Mouse (Mus musculus): ENCODE data around the gene Prkcg.

Prkcg gene

DNA sequence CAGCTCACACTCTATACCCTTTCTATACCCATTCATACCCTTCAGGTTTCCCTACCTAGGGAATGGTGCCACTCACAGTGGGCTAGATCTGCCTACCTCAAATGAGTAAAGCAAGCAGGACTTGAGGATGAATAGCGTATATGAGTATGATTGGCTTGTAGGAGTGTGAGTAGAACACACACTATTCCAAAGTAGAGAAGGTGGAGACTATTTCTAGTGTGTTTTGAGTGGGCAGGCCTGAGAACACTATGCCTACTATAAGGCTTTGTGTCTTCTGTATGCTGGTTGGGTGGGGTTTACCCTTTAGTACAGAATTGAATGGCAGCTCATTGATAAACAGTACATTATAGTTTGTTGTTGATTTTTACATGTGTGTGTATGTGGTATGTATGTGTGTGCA lies 34.8 kb downstream of the Prkcg start:
- no peak for DNase-seq (ENCODE audit: low spot score)

DNA sequence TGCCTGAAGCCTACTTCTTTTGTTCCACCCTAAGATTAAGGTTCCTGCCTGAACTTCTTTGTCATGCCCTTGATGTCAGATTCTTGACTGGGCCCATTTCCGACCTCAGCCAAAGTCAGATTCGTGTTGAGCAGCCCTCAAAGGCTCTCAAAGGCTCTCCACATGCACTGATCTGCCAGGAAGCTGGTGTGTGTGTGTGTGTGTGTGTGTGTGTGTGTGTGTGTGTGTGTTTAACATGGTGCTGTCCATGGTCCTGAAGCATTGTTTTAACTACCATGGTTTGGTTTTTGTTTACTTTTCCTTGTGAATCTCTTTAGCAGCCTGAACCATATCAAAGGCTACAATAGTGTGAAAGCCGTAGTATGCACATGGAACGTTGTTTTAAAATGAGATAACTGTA lies 39.0 kb downstream of the Prkcg start:
- DNase-seq (ENCODE audit: low spot score): peak; percentile 35

DNA sequence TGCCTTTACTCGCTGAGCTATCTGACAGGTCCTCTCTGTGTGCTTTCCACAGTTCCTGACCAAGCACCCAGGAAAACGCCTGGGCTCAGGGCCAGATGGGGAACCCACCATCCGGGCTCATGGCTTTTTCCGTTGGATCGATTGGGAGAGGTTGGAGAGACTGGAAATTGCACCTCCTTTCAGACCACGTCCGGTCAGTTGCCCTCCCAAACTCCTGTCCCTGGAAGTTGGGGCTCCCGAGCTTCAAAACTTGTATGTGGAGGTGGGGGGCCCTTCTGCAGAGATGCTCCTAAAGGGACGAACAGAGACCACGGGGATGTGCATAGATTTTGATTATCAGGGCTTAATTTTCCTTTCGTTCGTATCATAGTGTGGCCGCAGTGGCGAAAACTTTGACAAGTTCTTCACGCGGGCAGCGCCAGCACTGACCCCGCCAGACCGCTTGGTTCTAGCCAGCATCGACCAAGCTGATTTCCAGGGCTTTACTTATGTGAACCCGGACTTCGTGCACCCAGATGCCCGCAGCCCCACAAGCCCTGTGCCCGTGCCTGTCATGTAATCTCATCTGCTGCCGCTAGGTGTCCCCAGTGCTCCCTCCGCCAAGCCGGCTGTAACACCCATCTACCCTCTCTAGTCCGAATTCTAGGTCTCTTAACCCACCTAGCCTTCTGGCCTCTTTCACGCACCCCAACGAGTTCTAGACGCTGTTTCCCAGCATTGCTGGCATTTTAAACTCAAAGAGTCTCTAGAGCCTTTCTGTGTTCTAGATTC lies 41.0 kb downstream of the Prkcg start:
- peak; percentile 78 for DNase-seq (ENCODE audit: low spot score)

DNA sequence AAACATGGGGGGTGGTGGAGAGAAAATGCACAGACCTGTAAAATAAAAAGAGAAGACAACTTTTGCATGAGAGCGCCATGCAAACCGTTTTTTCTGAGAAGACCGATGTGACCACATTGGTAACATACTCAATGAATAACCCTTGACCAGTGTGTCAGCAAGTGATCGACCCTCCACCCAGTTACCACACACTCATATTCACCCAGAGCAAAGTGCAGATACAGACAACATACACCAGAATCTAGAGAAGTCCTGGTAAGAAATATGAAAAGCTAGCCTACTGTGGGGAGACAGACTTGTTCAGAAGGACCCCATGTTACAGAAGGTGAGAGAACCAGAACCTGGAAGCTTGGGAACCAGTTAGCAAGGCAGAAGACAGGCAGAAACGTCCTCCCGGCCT lies 42.2 kb downstream of the Prkcg start:
- no peak for DNase-seq (ENCODE audit: low spot score)

DNA sequence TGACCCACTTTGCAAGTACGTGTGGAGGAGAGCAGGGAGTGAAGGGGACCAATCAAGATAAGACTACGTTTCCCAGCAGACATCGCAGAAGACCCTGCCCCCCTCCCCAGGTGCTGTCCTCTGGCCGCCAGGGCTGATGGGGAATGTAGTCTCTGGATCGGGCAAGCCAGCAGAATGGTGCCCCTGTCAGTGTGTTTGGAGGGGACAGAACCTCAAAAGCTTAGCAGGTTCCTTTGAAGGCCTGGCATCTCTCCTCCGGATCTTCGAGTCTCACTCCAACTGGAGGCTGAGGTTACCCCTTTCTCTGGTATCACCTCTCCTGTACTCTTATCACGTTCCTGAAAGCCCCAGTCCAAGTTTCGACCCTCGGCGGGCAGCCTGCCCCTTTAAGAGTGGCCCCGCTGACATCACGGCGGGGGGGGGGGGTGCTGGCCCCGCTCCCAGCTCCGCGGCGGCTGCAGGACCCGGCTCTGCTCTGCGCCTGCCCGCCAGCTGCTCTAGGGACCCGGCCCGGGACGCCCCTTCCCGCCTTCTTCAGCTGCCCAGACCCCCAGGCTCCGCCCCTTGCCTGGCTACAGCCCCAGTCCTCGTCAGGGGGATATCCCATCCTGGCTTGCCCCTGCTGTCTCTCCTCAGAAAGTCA lies 42.7 kb downstream of the Prkcg start:
- DNase-seq (ENCODE audit: low spot score): peak; percentile 91

DNA sequence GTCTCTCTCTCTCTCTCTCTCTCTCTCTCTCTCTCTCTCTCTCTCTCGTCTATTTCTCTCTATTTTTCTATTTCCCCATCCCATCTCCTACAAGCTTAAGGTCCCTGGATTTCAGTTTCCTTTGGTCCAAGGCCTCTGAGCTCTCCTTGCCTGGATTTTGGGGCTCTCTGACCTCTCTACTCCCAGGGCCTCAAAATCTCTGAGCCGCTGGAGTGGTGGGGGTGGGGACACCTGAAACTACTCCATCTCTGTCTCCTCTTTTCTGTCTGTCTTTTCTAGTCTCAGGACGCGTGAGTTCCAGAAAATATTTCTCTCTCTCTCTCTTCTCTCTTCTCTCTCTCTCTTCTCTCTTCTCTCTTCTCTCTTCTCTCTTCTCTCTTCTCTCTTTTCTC lies 43.2 kb downstream of the Prkcg start:
- DNase-seq (ENCODE audit: low spot score): no peak

DNA sequence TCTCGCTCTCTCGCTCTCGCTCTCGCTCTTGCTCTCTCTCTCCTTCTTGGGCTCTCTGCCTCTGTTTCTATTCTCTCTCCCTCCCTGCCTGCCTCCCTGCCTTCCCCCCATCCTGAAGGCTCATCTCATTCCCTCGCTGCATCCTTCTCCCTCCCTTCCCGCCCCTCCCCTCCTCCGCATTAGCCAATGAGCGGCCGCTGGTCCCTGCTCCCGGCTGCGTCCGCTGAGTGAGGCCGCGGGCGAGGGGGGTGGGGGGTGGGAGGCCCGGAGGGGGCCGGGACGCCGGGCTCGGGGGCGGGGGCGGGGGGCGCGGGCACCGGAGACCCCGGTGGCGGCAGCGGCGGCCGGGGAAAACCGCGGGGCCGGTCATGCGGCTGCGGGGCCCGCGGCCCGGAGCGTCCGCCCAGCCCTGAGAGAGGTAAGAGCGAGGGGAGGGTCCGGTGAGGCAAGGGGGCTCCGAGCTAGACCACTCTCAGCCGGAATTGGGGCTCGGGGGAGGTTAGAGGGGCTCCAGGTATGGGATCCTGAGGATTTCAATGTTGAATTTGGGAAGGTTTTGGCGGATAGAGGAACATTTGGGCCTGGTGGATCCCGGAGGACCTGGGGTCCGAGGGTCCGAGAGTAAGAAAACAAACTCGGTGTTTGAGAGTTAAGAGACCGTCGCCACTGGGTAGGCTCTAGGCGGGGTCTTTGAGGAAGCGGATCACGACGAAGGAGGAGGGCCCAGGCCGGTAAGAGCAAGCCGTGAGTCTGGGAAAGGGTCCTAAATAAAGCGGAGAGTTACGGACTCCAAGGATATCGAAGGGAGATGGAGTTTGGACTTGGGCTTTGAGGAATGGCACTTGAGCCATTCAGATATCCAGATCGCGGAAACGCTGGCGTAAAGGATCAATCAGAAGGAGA lies 43.9 kb downstream of the Prkcg start, which contains the start of gene Cacng7:
Cacng7 (plus strand) TSS at position 337 of the 903 bp plus-strand sequence.
- peak; percentile 84 for DNase-seq (ENCODE audit: low spot score)

DNA sequence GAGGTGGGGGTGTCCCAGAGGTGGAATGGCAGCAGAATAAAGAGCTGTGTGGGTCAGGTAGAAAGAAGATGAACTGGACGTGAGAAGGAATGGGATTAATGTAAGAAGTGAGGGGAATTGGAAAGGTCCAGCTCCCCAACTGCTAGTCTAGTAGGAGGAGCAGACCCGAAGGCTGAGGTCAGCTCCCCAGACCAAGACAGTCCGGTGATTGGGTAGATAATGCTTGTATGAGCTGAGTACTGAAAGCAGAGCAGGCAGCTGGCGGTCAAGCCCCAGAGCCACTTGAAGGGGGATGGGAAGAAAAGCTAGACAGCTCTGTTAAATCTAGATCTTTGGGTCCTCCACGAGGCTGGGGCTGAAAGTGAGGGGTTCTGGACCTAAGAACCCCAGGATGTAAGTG lies 44.6 kb downstream of the Prkcg start:
- DNase-seq (ENCODE audit: low spot score): peak; percentile 59

DNA sequence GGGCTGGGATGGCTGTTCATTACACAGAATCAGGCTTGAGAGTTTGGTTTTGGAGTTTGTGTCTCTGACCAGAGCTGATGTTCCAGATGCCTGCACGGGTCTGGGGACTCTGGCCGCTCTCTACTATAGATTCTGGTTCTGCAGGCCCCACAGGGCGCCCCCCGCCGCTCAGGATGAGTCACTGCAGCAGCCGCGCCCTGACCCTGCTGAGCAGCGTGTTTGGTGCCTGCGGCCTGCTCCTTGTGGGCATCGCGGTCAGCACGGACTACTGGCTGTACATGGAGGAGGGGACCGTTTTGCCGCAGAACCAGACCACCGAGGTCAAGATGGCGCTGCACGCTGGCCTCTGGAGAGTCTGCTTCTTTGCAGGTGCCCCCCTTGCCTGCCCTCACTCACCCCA lies 47.4 kb downstream of the Prkcg start:
- no peak for DNase-seq (ENCODE audit: low spot score)

DNA sequence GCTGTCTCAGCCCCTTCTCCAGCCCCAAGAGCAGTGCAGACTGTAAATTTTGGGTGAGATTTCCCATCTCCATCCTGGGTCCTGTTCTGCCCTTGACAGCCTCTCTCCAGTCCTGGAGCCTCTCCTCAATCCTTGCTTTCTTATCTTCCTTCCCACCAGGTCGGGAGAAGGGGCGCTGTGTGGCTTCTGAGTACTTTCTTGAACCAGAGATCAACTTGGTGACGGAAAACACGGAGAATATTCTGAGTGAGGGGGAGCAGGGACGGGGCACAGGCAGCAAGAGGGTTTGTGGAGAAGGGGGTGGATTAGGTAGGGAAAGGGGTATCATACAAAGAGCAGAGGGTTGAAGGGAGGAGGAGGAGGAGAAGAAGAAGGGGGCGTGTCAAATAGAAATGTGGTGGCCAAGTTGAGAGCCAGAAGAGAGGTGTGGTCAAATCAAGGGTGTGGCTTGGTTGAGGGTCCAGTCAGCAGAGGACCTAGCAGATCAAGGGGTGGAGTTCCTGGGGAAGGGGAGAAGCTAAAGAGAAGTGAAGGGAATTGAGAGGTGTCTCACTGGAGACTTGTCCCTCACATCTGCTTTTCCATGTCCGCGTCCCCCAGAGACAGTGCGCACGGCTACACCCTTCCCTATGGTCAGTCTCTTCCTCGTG lies 49.4 kb downstream of the Prkcg start:
- no peak for DNase-seq (ENCODE audit: low spot score)

DNA sequence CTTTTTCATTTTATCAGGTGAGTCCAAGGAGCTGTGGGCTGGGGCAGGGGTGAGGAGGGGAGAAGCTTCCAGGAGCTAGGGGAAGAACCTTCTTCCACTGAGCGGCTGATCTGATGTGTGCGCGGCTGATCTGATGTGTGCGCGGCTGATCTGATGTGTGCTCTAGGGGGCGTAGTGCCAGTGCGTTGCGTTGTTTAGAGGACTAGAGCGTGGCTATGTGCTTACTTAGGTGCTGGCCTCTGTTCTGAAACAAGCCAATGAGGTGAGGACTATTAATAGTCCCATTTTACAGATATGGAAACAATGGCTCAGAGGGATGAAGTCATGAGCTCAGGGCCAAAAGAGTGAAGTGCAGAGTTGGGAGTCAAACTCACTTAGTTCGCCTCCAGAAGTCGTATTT lies 50.0 kb downstream of the Prkcg start:
- DNase-seq (ENCODE audit: low spot score): no peak

DNA sequence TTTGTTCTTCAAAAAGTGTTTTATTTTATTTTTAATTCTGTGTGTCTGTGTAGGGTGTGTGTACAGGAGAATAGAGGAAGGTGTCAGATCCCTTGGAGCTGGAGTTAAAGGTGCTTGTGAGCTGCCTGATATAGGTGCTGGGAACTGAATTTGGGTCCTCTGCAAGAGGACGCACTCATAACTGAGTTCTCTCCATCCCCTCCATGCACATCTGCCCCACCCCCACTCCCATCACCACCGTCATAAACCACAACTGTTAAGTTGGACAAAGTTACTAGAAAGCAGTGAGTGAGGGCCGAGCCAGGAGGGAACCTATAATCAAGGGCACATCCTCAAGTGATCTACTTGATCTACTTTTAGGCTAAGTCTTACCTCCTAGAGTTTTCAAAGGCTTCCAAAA lies 54.9 kb downstream of the Prkcg start:
- DNase-seq (ENCODE audit: low spot score): no peak

DNA sequence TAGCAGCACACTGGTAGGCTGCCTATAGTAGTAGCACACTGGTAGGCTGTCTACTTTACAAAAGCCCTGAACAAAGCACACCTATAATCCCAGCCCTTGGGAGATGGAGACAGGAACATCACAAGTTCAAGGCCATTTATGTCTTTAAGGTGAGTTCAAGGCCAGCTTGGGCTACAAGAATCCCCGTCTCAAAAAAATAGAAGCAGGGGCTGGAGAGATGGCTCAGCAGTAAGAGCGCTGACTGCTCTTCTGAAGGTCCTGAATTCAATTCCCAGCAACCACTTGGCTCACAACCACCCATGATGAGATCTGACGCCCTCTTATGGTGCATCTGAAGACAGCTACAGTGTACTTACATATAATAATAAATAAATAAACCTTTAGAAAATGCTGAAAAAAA lies 56.3 kb downstream of the Prkcg start:
- no peak for DNase-seq (ENCODE audit: low spot score)

DNA sequence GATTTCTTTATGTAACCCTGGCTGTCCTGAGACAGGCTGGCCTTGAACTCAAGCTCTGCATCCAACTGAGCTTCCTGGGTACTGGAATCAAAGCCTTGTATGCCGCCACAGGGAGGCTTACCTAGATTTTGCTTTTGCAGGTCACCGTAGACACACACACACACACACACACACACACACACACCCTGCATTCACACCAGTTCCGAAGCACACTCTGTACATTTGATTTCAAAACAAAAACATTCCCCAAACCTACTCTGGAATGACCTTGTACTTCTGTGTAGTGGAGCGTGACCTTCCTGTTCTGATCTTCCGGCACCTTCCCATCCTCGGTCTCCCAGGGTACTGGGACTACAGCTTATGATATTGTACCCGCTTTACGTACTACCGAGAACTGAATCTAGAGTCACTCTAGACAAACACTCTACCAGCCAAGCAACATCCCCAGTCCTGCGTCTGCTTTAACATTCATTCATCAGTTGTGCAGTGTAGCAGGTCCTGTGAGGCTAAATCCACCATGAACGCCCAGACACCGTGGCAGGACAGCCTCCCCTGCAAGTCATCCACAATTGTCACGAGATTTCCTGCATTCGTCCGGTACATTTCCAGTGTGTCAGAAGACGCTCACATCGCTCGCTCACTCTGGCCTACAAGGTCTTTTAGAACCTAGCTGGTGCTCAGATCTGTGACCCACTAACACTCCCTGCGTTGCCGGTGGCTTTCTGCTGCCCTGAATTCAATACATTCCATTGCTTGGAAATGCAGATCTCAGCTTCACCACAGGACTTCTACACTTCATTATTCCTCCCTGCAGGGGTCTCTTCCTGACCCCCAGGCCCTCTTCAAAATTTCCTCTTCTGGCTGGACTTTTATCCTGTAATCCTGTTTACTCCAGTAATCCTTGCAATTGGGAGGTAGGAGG lies 58.6 kb downstream of the Prkcg start:
- DNase-seq (ENCODE audit: low spot score): peak; percentile 19

DNA sequence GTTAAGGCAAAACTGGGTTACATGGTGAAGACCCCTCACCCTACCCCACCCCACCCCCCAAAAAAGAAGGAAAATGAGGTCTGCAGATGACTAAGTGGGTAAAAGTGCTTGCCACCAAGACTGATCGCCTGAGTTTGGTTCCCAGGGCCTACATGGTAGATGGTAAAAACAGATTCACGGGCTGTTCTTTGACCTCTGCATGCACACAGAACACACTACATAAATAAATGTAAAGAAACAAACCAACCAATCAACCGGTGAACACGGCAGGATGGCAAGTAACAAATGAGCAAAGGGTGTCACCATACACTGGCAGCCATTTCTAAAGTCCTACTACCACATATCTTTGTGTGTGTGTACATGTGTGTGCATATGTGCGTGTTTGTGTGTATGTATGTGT lies 59.3 kb downstream of the Prkcg start:
- DNase-seq (ENCODE audit: low spot score): no peak

DNA sequence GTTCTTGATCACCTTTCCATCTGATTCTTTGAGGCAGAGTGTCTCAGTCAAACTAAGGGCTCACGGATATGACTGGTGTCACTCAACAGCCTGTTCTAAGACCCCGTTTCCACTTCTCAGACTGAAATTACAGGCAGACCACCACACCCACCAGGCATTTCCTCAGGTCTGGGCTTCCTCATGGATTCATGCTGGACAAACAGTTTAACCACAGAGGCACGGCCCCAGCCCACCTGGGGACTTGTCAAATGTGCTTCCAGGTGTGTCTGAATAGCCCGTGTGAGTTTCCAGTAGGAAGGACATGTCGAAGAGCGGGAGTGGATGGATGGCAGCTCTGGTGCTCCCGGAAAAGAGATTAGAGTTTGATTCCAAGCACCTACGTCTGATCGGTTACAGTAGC lies 60.8 kb downstream of the Prkcg start:
- no peak for DNase-seq (ENCODE audit: low spot score)

DNA sequence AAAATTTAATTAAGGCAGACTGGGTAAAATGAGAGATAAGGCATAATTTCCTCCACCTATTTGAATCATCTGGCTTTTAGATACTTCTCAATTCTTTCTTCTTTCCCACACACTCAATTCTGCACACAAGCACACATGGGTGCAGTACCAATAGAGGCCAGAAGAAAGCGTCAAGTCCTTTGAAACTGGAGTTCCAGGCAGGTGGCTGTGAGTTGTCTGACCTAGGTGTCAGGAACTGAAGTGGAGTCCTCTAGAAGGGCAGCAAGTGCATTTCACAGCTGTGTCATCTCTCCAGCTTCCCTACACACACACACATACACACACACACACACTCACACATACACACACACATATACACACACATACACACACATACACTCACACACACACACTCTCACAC lies 62.6 kb downstream of the Prkcg start:
- no peak for DNase-seq (ENCODE audit: low spot score)

DNA sequence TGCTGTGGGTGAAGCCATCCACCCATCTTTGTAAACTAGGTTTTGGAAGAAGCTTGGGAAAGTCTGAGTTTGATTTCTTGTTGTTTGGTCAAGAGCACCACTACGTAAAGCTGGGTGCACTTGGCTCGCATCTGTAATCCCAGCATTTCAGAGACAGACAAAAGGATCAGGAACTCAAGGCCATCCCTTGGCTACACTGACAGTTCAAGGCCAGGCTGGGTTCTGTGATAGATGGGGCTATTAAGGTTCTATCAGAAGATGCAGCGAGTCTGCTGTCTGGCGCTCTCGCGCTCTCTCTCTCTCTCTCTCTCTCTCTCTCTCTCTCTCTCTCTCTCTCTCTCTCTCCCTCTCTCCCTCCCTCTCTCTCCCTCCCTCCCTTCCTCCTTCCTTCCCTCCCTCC lies 65.9 kb downstream of the Prkcg start:
- no peak for DNase-seq (ENCODE audit: low spot score)

DNA sequence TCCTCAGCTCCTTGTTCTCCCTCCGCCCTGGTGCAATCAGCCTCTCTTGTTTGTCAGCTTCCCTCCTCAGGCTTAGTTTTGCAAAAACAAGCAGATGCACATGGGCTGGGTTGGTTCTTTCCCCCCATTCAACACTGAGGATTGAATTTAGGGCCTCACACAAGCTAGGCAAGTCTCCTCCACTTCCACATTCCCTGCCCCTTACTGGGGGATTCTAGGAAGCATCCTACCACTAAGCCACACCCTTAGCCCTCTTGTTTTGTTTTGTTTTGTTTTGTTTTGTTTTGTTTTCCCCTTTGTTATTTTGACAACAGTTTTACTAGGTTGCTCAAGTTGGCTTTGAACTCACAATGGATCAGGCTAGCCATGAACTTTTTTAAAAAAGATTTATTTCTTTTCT lies 71.7 kb downstream of the Prkcg start:
- no peak for DNase-seq (ENCODE audit: low spot score)

DNA sequence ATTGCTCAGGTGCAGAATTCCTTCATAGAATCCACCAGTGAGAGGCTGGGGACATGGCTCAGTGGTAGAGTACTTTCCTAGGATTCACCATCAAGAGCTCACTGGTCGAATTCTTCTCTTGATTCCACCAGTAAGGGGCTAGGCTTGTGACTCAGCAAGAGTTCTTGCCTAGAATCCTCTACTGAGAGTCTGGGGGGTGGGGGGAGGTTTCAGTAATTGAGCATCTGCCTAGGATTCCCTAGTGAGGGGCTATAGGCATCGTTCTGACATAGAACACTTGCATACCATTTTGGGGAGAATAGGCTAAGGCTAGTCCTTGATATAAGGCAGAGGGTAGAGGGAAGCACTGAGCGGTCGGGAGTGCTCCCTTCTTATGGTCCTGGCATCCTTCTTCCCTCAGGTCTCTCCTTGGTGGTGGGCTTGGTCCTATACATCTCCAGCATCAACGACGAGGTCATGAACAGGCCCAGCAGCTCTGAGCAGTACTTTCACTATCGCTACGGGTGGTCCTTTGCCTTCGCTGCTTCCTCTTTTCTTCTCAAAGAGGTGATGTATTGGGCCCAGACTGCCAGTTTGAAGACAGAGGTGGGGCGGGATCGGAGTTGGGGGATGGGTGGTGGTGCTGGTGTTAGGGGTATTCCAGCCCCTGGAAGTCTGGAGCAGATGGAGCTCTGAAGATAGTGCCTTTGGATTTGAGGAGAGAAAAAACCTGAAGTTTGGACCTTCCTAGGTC lies 76.7 kb downstream of the Prkcg start:
- DNase-seq (ENCODE audit: low spot score): no peak
